Mouse (Mus musculus) megakaryocyte, embryonic 14.5 days (primary cell): ENCODE data around the gene Spp2.

Source experiments
- FLI1 ChIP-seq: IDR thresholded peaks from 2 replicates; pipeline ENCODE4 v1.6.1; 2012; ENCODE audit warnings: low read length, inconsistent platforms, mixed read lengths
- GATA1 ChIP-seq: IDR thresholded peaks from 3 replicates; pipeline ENCODE4 v1.6.1; 2012; ENCODE audit warnings: mixed read lengths, low read length, inconsistent platforms, borderline replicate concordance

- TF ChIP-seq GATA1 (no peak), FLI1 (no peak)
Observed at GRCm38 (mm10) chr1:88450668-88451067, 43.9 kb downstream of the Spp2 start.
